Mouse (Mus musculus): Measurements from ENCODE around the gene Sult2a2. TPM values are rescaled to one million over a fixed set of nuclear protein-coding genes. Genes with fewer than 3 reads are reported as not detected.

Gene Sult2a2
- polyA plus RNA-seq (2017; shearing (Covaris generic)), result not detected

GRCm38 (mm10) chr7:13733205-13733604 lies at the start of gene Sult2a2:
Sult2a2 (plus strand) TSS chr7:13733505.

Other genes starting within 250 kb of the Sult2a2 start
- not detected for gene Bsph2, start 162.4 kb upstream of the Sult2a2 start, polyA plus RNA-seq (2017; shearing (Covaris generic))
- gene Sult2a5, start 109.5 kb upstream of the Sult2a2 start, polyA plus RNA-seq (2017; shearing (Covaris generic)), result not detected
- not detected for gene Sult2a1, start 103.9 kb downstream of the Sult2a2 start, polyA plus RNA-seq (2017; shearing (Covaris generic))

All from effector memory CD4-positive, alpha-beta T cell, adult 7 months (primary cell).